Mouse (Mus musculus): ENCODE results near the gene Col15a1. TPM values are rescaled to one million over a fixed set of nuclear protein-coding genes. Genes with fewer than 3 reads are reported as not detected.

Gene Col15a1
- polyA plus RNA-seq, 1 experiment from 2014 or later: 2.0 TPM

DNA sequence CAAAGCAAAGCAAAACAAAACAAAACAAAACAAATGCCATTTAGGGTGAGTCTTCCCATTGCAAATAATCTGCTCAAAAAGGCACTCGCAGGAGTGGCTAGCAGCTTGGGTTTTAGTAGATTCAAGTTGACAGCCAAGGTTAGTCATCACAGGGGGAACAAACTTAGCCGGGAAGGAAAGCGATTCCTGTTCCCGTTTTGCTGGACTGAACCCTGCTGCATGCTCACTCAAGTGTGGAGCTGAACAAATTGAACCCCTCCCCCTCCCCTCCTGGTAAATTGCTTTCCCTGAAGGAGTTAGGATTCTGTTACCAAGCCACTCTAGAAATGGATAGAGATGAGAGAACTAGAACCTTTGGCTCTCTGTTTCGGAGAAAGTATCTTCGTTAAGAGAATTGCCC is 141.8 kb downstream of the Col15a1 start:
- Histone ChIP-seq H3K4me2 (no peak overlapping the region), H3K36me3 (ENCODE audit: control insufficient read depth, insufficient read depth, low read length) (no peaks in the 10 kb centered on the region), H3K4me3 (ENCODE audit: low read depth, low read length) (no peak overlapping the region), H3K9me3 (replicated peaks; ENCODE audit: control insufficient read depth, low read length) (no peaks in the 10 kb centered on the region), H3K9ac (ENCODE audit: low read depth, low read length) (no peak overlapping the region), H3K4me1 (ENCODE audit: control insufficient read depth, insufficient read depth, low read length) (0 out of 2 replicates have a peak, but pooled peaks cover 3% of the 10 kb centered on the region), H3K27me3 (ENCODE audit: control insufficient read depth, insufficient read depth, low read length) (no peaks in the 10 kb centered on the region), H3K27ac (ENCODE audit: low read depth, low read length) (no peak overlapping the region)
- 46% methylated on average over 6 of the region's 6 CpGs for WGBS (ENCODE audit: insufficient replicate concordance)
- no peak for ATAC-seq (replicated peaks; ENCODE audit: insufficient number of reproducible peaks, low FRiP score, low TSS enrichment)

DNA sequence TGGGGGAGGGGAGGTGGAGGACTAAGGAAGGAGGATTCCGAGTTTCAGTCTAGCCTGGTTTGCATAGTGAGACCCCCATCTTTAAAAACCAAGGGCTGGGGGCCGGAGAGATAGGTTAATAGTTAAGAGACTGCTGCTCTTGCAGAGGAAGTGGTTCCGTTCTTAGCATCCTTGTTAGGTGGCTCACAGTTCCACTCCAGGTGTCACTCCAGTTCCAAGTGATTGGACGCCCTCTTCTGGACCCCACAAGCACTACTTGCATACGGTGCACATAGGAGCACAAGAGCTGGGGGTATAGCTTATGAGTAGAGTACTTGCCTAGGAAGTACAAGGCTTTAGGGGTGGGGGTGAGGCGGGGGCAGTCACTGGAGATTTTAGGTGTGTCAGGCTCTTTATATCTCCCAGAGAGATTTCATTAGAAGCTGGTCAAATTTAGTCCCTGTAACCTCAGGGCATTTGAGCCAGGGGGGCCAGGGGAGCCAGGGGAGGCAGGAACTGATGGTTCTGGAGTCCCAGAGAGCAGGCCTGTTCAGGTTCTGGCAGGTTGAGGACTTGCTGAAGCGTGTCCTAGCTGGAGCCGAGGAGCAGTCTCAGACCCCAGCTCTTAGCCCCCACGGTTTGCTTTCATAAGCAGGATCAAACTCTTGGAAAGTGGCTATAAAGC is 143.6 kb downstream of the Col15a1 start:
- 23% methylated on average over 9 of the region's 9 CpGs for WGBS (ENCODE audit: insufficient replicate concordance)

DNA sequence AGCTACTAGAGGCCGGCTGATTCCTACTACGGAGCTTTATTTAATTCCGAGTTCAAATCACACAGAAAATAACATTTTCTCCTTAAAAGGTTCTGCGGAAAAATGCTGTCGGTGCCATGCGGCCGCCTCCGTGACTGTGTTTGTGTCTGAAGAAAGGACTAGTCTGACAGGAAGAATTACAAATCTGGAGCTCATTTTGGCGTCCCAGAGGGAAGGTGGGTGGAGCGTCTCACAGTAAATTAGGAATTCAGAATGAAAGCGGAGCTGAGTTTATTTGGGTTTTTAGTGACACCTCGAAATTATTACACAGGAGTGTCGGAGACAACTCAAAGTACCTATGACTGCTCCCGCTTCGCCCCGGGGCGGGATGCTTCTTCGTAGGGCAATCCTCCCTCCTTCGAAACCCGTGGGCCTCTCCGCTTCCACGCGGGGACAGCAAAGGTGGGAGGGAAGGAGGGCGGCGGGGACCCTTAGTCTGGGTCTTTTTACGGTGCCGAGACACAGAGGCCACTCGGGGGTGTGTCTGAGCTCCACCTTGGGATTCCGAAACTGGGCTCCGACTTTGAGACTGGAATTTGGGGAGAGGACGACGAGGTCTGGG is 144.2 kb downstream of the Col15a1 start:
- no peak for ATAC-seq (replicated peaks; ENCODE audit: insufficient number of reproducible peaks, low FRiP score, low TSS enrichment)

More for the DNA sequence above, 143.6 kb downstream of the Col15a1 start:
- Histone ChIP-seq H3K27ac (ENCODE audit: low read depth, low read length) (no peak overlapping the region), H3K27me3 (ENCODE audit: control insufficient read depth, insufficient read depth, low read length) (no peaks in the 10 kb centered on the region), H3K36me3 (ENCODE audit: control insufficient read depth, insufficient read depth, low read length) (no peaks in the 10 kb centered on the region), H3K9ac (ENCODE audit: low read depth, low read length) (peak overlapping the region; percentile 84; the same call in 1 of the 2 replicates), H3K4me1 (ENCODE audit: control insufficient read depth, insufficient read depth, low read length) (0 out of 2 replicates have a peak, but pooled peaks cover 6% of the 10 kb centered on the region), H3K9me3 (replicated peaks; ENCODE audit: control insufficient read depth, low read length) (no peaks in the 10 kb centered on the region), H3K4me3 (ENCODE audit: low read depth, low read length) (peak overlapping the region; percentile 77), H3K4me2 (peak overlapping the region; percentile 87)
- ATAC-seq (replicated peaks; ENCODE audit: insufficient number of reproducible peaks, low FRiP score, low TSS enrichment): no peak

DNA sequence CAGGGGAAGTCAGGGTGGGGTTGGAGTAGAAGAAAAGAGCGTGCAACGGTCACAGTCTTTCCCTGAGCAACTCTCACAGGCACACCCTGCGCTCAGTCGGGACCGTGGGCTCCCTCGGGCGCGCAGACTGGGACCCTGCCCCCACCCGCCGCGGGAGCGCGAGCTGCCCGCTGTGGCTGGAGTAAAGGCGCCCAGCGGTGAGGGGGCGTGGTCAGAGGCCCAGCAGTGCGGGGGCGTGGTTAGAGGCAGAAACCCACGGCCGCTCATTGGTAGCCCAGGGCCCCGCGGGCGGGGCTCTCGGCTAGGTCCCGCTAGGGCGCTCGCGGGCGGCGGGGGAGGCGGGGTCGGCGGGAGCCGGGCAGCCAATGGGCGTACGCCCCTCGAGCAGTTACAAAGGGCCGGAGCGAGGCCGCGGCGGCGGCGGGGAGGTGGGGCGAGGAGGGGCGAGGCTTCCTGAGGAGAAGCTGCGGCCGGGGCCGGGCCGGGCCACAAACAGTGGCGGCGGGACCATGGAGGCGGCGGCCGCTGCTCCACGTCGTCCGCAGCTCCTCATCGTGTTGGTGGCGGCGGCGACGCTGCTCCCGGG is 144.9 kb downstream of the Col15a1 start, which contains the start of gene Tgfbr1:
Tgfbr1 (plus strand) TSS at position 420 of the 586 bp plus-strand sequence.
- Histone ChIP-seq H3K27me3 (ENCODE audit: control insufficient read depth, insufficient read depth, low read length) (no peaks in the 10 kb centered on the region), H3K4me2 (peak within 1 kb of the TSS; percentile 87), H3K4me3 (ENCODE audit: low read depth, low read length) (peak within 1 kb of the TSS; percentile 77), H3K9ac (ENCODE audit: low read depth, low read length) (peak within 1 kb of the TSS; percentile 90), H3K4me1 (ENCODE audit: control insufficient read depth, insufficient read depth, low read length) (0 out of 2 replicates have a peak, but pooled peaks cover 8% of the 10 kb centered on the region), H3K27ac (ENCODE audit: low read depth, low read length) (peak within 1 kb of the TSS; percentile 94), H3K9me3 (replicated peaks; ENCODE audit: control insufficient read depth, low read length) (no peaks in the 10 kb centered on the region), H3K36me3 (ENCODE audit: control insufficient read depth, insufficient read depth, low read length) (no peaks in the 10 kb centered on the region)
- WGBS (ENCODE audit: insufficient replicate concordance): under 1% methylated on average over 50 of the region's 65 CpGs
- peak; percentile 100 for ATAC-seq (replicated peaks; ENCODE audit: insufficient number of reproducible peaks, low FRiP score, low TSS enrichment)

More for the DNA sequence above, 144.2 kb downstream of the Col15a1 start:
- peak overlapping the region; percentile 87 for H3K4me2 ChIP-seq
- peak overlapping the region; percentile 77 for H3K4me3 ChIP-seq (ENCODE audit: low read depth, low read length)
- H3K36me3 ChIP-seq (ENCODE audit: control insufficient read depth, insufficient read depth, low read length): no peaks in the 10 kb centered on the region
- H3K27ac ChIP-seq (ENCODE audit: low read depth, low read length): peak overlapping the region; percentile 22; the same call in 1 of the 2 replicates
- 1% methylated on average over 32 of the region's 32 CpGs for WGBS (ENCODE audit: insufficient replicate concordance)
- H3K4me1 ChIP-seq (ENCODE audit: control insufficient read depth, insufficient read depth, low read length): 0 out of 2 replicates have a peak, but pooled peaks cover 8% of the 10 kb centered on the region
- peak overlapping the region; percentile 84 for H3K9ac ChIP-seq (ENCODE audit: low read depth, low read length)
- no peaks in the 10 kb centered on the region for H3K9me3 ChIP-seq (replicated peaks; ENCODE audit: control insufficient read depth, low read length)
- no peaks in the 10 kb centered on the region for H3K27me3 ChIP-seq (ENCODE audit: control insufficient read depth, insufficient read depth, low read length)

DNA sequence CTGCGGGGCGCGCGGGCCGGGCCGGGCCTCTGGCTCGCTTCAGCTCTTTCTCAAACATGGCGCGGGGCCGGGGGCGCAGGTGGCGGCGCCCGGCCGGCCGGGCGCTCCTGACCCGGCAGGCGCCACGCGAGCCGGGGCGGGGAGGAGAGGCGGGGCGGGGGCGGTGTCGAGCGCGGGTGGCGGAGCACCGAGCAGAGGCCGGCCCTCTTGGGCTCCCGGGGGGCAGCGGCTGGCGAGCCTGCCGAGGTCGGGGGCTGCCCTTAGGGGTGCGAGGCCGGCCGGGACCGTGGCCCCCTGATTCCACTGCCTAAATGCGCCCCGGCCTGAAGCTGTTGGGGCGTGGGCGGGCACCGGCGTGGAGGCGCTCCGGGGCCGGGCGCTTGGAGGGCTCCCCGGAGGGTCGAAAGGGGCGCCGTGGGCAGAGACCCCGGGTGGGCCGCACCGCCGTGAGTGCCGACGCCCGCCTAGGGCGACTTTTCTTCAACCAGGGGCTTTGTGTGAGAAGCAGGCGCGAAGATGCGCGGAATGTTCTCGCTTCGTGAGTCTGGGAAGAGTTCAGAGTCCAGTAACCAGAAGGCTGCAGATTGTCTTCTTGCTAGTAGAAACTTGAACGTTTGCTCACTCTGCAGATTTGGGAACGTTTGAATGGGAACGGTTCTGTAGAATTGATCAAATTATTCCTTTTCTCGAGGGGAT is 145.6 kb downstream of the Col15a1 start:
- Histone ChIP-seq H3K27ac (ENCODE audit: low read depth, low read length) (peak overlapping the region; percentile 94), H3K9me3 (replicated peaks; ENCODE audit: control insufficient read depth, low read length) (no peaks in the 10 kb centered on the region), H3K4me1 (ENCODE audit: control insufficient read depth, insufficient read depth, low read length) (0 out of 2 replicates have a peak, but pooled peaks cover 8% of the 10 kb centered on the region), H3K27me3 (ENCODE audit: control insufficient read depth, insufficient read depth, low read length) (no peaks in the 10 kb centered on the region), H3K36me3 (ENCODE audit: control insufficient read depth, insufficient read depth, low read length) (no peaks in the 10 kb centered on the region), H3K4me3 (ENCODE audit: low read depth, low read length) (peak overlapping the region; percentile 77), H3K4me2 (peak overlapping the region; percentile 87), H3K9ac (ENCODE audit: low read depth, low read length) (peak overlapping the region; percentile 90)
- peak; percentile 75 for ATAC-seq (replicated peaks; ENCODE audit: insufficient number of reproducible peaks, low FRiP score, low TSS enrichment)
- WGBS (ENCODE audit: insufficient replicate concordance): 1% methylated on average over 45 of the region's 73 CpGs

DNA sequence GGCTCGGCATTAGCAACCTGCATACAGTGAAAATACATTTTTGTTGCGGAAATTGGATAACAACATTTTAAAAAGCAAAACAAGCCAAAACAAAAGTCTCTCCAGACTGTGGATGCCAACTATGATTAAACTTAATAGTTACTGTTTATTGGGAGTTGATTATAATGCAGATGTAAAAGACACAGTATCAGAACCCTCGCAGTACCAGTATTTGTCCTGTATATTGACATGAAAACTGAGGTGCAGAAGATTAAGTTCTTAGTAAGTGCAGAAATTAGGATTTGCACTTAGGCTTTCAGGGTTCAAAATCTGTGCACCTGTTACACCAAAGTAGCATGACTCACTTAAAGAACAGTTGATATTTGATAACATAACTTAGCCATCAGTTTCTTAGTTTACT is 146.3 kb downstream of the Col15a1 start:
- Histone ChIP-seq H3K36me3 (ENCODE audit: control insufficient read depth, insufficient read depth, low read length) (no peaks in the 10 kb centered on the region), H3K4me3 (ENCODE audit: low read depth, low read length) (peak overlapping the region; percentile 77), H3K4me1 (ENCODE audit: control insufficient read depth, insufficient read depth, low read length) (0 out of 2 replicates have a peak, but pooled peaks cover 8% of the 10 kb centered on the region), H3K9ac (ENCODE audit: low read depth, low read length) (peak overlapping the region; percentile 90; the same call in 1 of the 2 replicates), H3K27me3 (ENCODE audit: control insufficient read depth, insufficient read depth, low read length) (no peaks in the 10 kb centered on the region), H3K9me3 (replicated peaks; ENCODE audit: control insufficient read depth, low read length) (no peaks in the 10 kb centered on the region), H3K4me2 (peak overlapping the region; percentile 87), H3K27ac (ENCODE audit: low read depth, low read length) (no peak overlapping the region; the same call in 1 of the 2 replicates)
- 48% methylated on average over 3 of the region's 3 CpGs for WGBS (ENCODE audit: insufficient replicate concordance)
- ATAC-seq (replicated peaks; ENCODE audit: insufficient number of reproducible peaks, low FRiP score, low TSS enrichment): no peak

DNA sequence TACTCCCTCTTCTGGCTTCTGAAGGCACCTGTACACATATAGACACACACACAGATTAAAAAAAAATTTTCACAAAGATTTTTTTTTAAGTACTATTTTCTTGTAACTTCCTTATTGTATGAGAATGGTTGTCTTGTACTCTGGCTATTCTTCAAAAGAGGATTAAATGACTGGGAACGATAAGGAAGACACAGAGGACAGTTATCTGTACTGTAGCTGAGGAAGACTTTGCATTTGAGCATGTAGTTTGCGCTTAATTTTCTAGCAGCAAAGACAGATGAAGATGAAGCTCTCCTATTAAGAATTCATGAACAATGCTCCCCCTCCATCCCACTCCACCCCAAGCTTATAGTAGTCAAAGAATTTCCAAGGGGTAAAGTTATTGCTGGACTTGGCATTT is 154.7 kb downstream of the Col15a1 start:
- no peaks in the 10 kb centered on the region for H3K36me3 ChIP-seq (ENCODE audit: control insufficient read depth, insufficient read depth, low read length)
- H3K27ac ChIP-seq (ENCODE audit: low read depth, low read length): no peak overlapping the region
- H3K9ac ChIP-seq (ENCODE audit: low read depth, low read length): no peak overlapping the region
- ATAC-seq (replicated peaks; ENCODE audit: insufficient number of reproducible peaks, low FRiP score, low TSS enrichment): no peak
- no peak overlapping the region for H3K4me2 ChIP-seq
- H3K27me3 ChIP-seq (ENCODE audit: control insufficient read depth, insufficient read depth, low read length): no peaks in the 10 kb centered on the region
- no peaks in the 10 kb centered on the region for H3K9me3 ChIP-seq (replicated peaks; ENCODE audit: control insufficient read depth, low read length)
- no peak overlapping the region for H3K4me3 ChIP-seq (ENCODE audit: low read depth, low read length)
- H3K4me1 ChIP-seq (ENCODE audit: control insufficient read depth, insufficient read depth, low read length): peaks cover 5% of the 10 kb centered on the region
- WGBS (ENCODE audit: insufficient replicate concordance): 91% methylated on average over 2 of the region's 2 CpGs

Data from heart, embryonic 11.5 days (tissue).